Mouse (Mus musculus): Measurements from ENCODE around the gene Dclre1a.

The Dclre1a gene

GRCm38 (mm10) chr19:56547456-56548229, at the start of gene Dclre1a:
Dclre1a (minus strand) TSS chr19:56548222.
- in situ Hi-C loops (cut with MboI, MseI), result no loop called here

GRCm38 (mm10) chr19:56592472-56592871, 44.5 kb upstream of the Dclre1a start:
- in situ Hi-C loops (cut with MboI, MseI), result loop anchor here (10.0 kb wide), 1 partner anchor 1098 kb away; no protein-coding TSS in a partner anchor

- in situ Hi-C loops (cut with MboI, MseI), result loop anchor here (10.0 kb wide), 1 partner anchor 1095 kb away; no protein-coding TSS in a partner anchor
Observed at GRCm38 (mm10) chr19:56590250-56590649, 42.2 kb upstream of the Dclre1a start.

GRCm38 (mm10) chr19:56589455-56589854, 41.4 kb upstream of the Dclre1a start:
- in situ Hi-C loops (cut with MboI, MseI), result no loop called here

- in situ Hi-C loops (cut with MboI, MseI), result no loop called here
Observed at GRCm38 (mm10) chr19:56589008-56589407, 41.0 kb upstream of the Dclre1a start.

- in situ Hi-C loops (cut with MboI, MseI), result no loop called here
Observed at GRCm38 (mm10) chr19:56588205-56588626, 40.2 kb upstream of the Dclre1a start.

- in situ Hi-C loops (cut with MboI, MseI), result no loop called here
Observed at GRCm38 (mm10) chr19:56586320-56586719, 38.3 kb upstream of the Dclre1a start.

- in situ Hi-C loops (cut with MboI, MseI), result no loop called here
Observed at GRCm38 (mm10) chr19:56584288-56584687, 36.3 kb upstream of the Dclre1a start.

- in situ Hi-C loops (cut with MboI, MseI), result no loop called here
Observed at GRCm38 (mm10) chr19:56583785-56584184, 35.8 kb upstream of the Dclre1a start.

GRCm38 (mm10) chr19:56581981-56582380, 34.0 kb upstream of the Dclre1a start:
- in situ Hi-C loops (cut with MboI, MseI), result no loop called here

- in situ Hi-C loops (cut with MboI, MseI), result no loop called here
Observed at GRCm38 (mm10) chr19:56577801-56578200, 29.8 kb upstream of the Dclre1a start.

- in situ Hi-C loops (cut with MboI, MseI), result loop anchor here (25.0 kb wide), 2 partner anchors 214 to 589 kb away; no protein-coding TSS in a partner anchor
Observed at GRCm38 (mm10) chr19:56573184-56573583, 25.2 kb upstream of the Dclre1a start.

- in situ Hi-C loops (cut with MboI, MseI), result loop anchor here (25.0 kb wide), 2 partner anchors 215 to 590 kb away; no protein-coding TSS in a partner anchor
Observed at GRCm38 (mm10) chr19:56571913-56572312, 23.9 kb upstream of the Dclre1a start.

- in situ Hi-C loops (cut with MboI, MseI), result loop anchor here (25.0 kb wide), 2 partner anchors 216 to 591 kb away; no protein-coding TSS in a partner anchor
Observed at GRCm38 (mm10) chr19:56571234-56571633, 23.2 kb upstream of the Dclre1a start.

GRCm38 (mm10) chr19:56570781-56571180, 22.8 kb upstream of the Dclre1a start:
- in situ Hi-C loops (cut with MboI, MseI), result loop anchor here (25.0 kb wide), 2 partner anchors 217 to 592 kb away; no protein-coding TSS in a partner anchor

GRCm38 (mm10) chr19:56566940-56567339, 18.9 kb upstream of the Dclre1a start:
- in situ Hi-C loops (cut with MboI, MseI), result loop anchor here (25.0 kb wide), 2 partner anchors 220 to 595 kb away; no protein-coding TSS in a partner anchor

- in situ Hi-C loops (cut with MboI, MseI), result loop anchor here (25.0 kb wide), 2 partner anchors 221 to 596 kb away; no protein-coding TSS in a partner anchor
Observed at GRCm38 (mm10) chr19:56566041-56566440, 18.0 kb upstream of the Dclre1a start.

GRCm38 (mm10) chr19:56565358-56565757, 17.3 kb upstream of the Dclre1a start:
- in situ Hi-C loops (cut with MboI, MseI), result loop anchor here (25.0 kb wide), 2 partner anchors 222 to 597 kb away; no protein-coding TSS in a partner anchor

GRCm38 (mm10) chr19:56563469-56563868, 15.4 kb upstream of the Dclre1a start:
- in situ Hi-C loops (cut with MboI, MseI), result loop anchor here (25.0 kb wide), 2 partner anchors 224 to 599 kb away; no protein-coding TSS in a partner anchor

- in situ Hi-C loops (cut with MboI, MseI), result loop anchor here (25.0 kb wide), 2 partner anchors 225 to 600 kb away; no protein-coding TSS in a partner anchor
Observed at GRCm38 (mm10) chr19:56562433-56563138, 14.6 kb upstream of the Dclre1a start.

- in situ Hi-C loops (cut with MboI, MseI), result loop anchor here (25.0 kb wide), 2 partner anchors 231 to 606 kb away; no protein-coding TSS in a partner anchor
Observed at GRCm38 (mm10) chr19:56555972-56556371, 8.0 kb upstream of the Dclre1a start.

- in situ Hi-C loops (cut with MboI, MseI), result loop anchor here (25.0 kb wide), 2 partner anchors 234 to 609 kb away; no protein-coding TSS in a partner anchor
Observed at GRCm38 (mm10) chr19:56553177-56553576, 5.2 kb upstream of the Dclre1a start.
